Mouse (Mus musculus) layer of hippocampus, postnatal 36 days (tissue): ENCODE measurements around the gene Ppp2r2d. TPM values are rescaled to one million over a fixed set of nuclear protein-coding genes. Genes with fewer than 3 reads are reported as not detected.

Experiments used
- DNase-seq, 2 experiments: peaks; one replicate each; pipeline ENCODE4 v3.0.0; 2022
- total RNA-seq, 2 experiments: library from RNA; stranded (reverse); gene quantifications; 2 replicates each; pipeline ENCODE4 v1.2.3; 2021

Ppp2r2d gene
- total RNA-seq, 2 experiments from 2014 or later: 62.9 to 64.2 TPM

GRCm38 (mm10) chr7:138928456-138928855 is 82.6 kb downstream of the Ppp2r2d start:
- no peak for DNase-seq

Other genes with a start within 250 kb of the Ppp2r2d start
- 10 to 100 TPM; 45.5 to 51.6 TPM for gene Mapk1ip1, start 194 bp downstream of the Ppp2r2d start, total RNA-seq
- gene Bnip3, start 63.4 kb downstream of the Ppp2r2d start, total RNA-seq: 100 to 1,000 TPM; 116 TPM
- 10 to 100 TPM; 49.3 to 54.3 TPM for gene Jakmip3, start 94.7 kb downstream of the Ppp2r2d start, total RNA-seq
- 10 to 100 TPM; 48.3 to 58.7 TPM for gene Dpysl4, start 239.9 kb downstream of the Ppp2r2d start, total RNA-seq